Mouse (Mus musculus) G1E (cell line): Measurements from ENCODE around the gene Poldip2.

ENCODE experiments used
- CTCF ChIP-seq: IDR thresholded peaks from 2 replicates; pipeline ENCODE4 v1.5.1; 2012; ENCODE audit warnings: low read depth, low read length, inconsistent platforms, mixed read lengths
- GATA1 ChIP-seq: IDR thresholded peaks from 2 replicates; pipeline ENCODE4 v1.6.1; 2012; ENCODE audit warnings: borderline replicate concordance, low read length, inconsistent platforms, mixed read lengths
- POLR2AphosphoS5 ChIP-seq: IDR thresholded peaks from 2 replicates; pipeline ENCODE4 v1.6.1; 2012; ENCODE audit warnings: low read depth, low read length, inconsistent platforms; ENCODE audit not compliant: insufficient replicate concordance
- TAL1 ChIP-seq: conservative IDR thresholded peaks from 2 replicates; pipeline ENCODE4 v1.6.1; 2012; ENCODE audit warnings: low read depth, low read length, inconsistent platforms, mixed read lengths

DNA sequence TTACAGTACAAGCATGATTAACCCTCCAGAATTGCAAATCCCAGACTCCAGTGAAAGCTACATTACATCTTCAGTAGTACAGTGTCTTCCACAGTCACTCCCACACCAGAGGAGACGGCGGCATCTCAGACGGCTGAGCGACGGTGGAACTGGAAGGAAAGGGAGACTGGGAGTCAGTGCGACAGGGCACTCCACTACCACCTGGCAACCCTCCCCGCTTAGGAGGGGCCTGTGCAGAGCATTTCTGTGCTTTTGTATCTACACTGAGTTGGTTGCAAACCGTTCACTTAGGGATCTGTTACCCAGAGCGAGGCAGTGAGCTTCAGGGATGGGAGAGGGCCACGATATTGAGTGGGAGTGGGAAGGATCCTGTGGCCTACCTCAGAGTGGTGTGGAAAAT, 56.8 kb downstream of the Poldip2 start:
- no peak for TF ChIP-seq CTCF
- no peak for TF ChIP-seq TAL1
- no peak for TF ChIP-seq GATA1
- no peak for TF ChIP-seq POLR2AphosphoS5
